Mouse (Mus musculus): ENCODE measurements around the gene Ccdc30. TPM values are rescaled to one million over a fixed set of nuclear protein-coding genes. Genes with fewer than 3 reads are reported as not detected.

The Ccdc30 gene
- total RNA-seq (2014; fragmentation: Nextera tagmentation), result not detected in 2 replicates
- 0.17 and 0.60 TPM in 2 replicates for total RNA-seq (2017)
- polyA plus RNA-seq (2012), result not detected in 2 replicates

DNA sequence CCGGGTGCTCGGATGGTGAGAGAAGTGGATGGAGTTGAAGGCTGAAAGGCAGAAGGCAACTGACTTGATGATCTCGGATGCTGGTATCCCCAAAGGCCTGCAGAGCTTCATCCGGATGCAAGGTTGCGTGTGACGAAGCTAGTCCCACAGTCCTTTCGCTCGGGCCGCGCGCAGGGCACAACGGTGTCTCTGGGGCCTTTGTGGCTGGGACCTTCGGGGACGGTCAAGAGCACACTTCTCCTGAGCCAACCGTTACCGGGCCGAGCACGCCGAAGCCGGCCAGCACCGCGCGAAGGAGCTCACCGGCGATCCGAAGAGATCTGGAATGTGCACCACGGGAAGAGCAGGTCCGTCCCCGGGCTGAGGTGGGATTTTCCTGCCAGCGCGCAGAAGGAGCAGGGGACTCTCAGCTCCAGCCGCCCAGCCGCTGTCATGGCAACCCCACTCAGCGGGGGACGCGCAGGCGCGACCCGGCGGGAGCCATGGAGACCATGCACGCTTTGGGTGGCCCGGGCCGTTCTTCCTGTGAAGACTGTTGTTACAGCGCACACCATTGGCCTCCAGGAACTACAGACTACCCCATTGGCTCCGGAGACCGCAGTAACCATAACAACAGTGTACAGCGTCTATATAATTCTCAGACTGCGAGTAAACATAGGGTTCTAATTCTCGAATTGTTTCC, at the start of gene Ccdc30:
Ccdc30 (minus strand) TSS at position 450 of the 682 bp plus-strand sequence.
- Histone ChIP-seq H3K9me3 (replicated peaks) (peaks cover 5% of the 10 kb centered on the region), H3K36me3 (replicated peaks) (peaks cover 9% of the 10 kb centered on the region), H3K27me3 (ENCODE audit: insufficient read depth, low read length) (peaks cover 32% of the 10 kb centered on the region), H3K4me3 (ENCODE audit: low read depth, low read length) (no peak within 1 kb of the TSS; the same call in 1 of the 2 replicates), H3K4me1 (ENCODE audit: insufficient read depth, low read depth, low read length) (peaks cover 34% of the 10 kb centered on the region)
- DNase-seq (ENCODE audit: low spot score) (no peak), ATAC-seq (ENCODE audit: extremely low read depth, insufficient number of reproducible peaks, low FRiP score, poor library complexity, severe bottlenecking) (no peak)
- TF ChIP-seq GATA1 (IDR thresholded peaks at IDR 0.05; ENCODE audit: borderline replicate concordance, low read length) (no peak), CTCF (IDR thresholded peaks at IDR 0.05; ENCODE audit: low read depth, low read length) (no peak), POLR2AphosphoS5 (IDR thresholded peaks at IDR 0.05; ENCODE audit: insufficient replicate concordance, low read depth, low read length) (no peak), TAL1 (conservative IDR thresholded peaks at IDR 0.05; ENCODE audit: low read depth, low read length) (no peak), GATA2 (IDR thresholded peaks at IDR 0.05; ENCODE audit: borderline replicate concordance, low read depth, low read length) (no peak)

DNA sequence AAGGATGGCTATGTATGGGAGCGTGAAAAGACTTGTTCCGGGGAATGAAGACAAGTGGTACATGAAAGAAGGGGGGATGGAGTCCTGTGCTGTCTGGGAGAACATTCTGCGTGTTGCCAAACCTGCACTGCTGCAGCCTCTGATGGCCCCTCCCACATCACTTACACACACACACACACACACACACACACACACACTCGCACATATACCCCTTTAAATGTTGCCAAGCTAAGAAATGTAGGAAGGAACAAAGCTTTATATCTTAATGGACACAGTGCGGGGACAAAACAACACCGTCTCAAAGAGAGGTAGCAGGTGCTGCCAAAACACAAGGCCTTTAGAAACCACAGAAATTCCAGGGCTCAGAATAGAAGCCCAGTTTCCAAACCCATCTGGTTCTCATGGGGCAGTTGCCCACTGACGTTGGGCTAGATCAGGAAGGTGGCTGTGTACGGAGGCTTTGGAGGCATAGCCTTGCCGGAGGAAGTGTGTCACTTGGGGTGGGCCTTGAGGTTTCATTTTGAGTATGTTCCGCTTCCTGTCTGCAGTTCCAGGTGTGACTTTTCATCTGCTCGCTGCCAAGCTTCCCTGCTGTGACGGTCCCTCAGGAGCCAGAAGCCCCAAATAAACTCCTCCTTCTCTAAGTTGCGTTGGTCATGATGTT, 48.6 kb upstream of the Ccdc30 start:
- Histone ChIP-seq H3K4me1 (ENCODE audit: insufficient read depth, low read depth, low read length) (no peaks in the 10 kb centered on the region), H3K27me3 (ENCODE audit: insufficient read depth, low read length) (peaks cover 11% of the 10 kb centered on the region), H3K4me3 (ENCODE audit: low read depth, low read length) (no peak overlapping the region), H3K9me3 (replicated peaks) (no peaks in the 10 kb centered on the region), H3K36me3 (replicated peaks) (no peaks in the 10 kb centered on the region)
- TF ChIP-seq TAL1 (conservative IDR thresholded peaks at IDR 0.05; ENCODE audit: low read depth, low read length) (no peak), CTCF (IDR thresholded peaks at IDR 0.05; ENCODE audit: low read depth, low read length) (no peak), GATA2 (IDR thresholded peaks at IDR 0.05; ENCODE audit: borderline replicate concordance, low read depth, low read length) (no peak), POLR2AphosphoS5 (IDR thresholded peaks at IDR 0.05; ENCODE audit: insufficient replicate concordance, low read depth, low read length) (no peak), GATA1 (IDR thresholded peaks at IDR 0.05; ENCODE audit: borderline replicate concordance, low read length) (no peak)
- ATAC-seq (ENCODE audit: extremely low read depth, insufficient number of reproducible peaks, low FRiP score, poor library complexity, severe bottlenecking), result no peak
- no peak for DNase-seq (ENCODE audit: low spot score)

DNA sequence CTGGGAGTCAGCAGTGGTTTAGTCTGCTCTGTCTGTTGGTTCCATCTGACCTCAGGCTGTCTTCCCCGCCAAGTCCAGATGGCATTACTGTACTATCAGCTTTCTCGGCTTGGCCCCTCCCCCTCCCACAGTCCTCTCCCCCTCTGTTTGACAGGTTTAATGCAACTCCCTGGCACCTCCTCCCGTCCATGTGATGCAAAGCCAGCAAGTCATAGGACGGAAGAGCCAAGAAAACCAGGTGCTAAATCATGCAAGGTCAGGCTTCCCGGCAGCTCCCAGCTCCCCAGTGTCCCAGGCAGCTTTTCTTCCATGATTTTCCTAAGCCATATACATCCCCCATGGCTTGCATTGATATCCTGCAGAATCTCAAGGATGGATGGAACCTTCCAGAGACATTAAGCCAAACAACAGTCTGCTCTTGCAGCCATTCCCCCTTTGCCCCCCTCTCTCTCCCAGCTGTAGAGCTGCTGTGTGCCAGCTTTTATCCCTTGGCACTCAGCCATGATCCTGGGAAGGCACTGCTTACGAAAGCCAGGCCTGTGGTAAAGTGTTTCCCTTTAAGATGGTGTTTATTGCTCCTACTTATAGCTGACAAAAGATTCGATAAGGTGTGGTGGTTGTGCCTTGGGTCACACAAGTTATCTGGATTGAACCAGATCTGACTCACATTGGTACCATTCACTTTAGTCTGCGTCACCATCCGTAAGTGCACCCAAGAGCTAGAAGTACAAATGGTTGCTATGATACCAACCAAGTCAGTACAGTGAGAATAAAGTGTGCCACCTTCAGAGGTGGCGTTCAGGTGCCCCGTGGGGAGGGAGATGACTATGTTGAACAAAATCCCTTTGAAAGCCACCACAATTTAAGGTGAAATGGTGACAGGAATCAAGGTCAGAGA, 47.8 kb upstream of the Ccdc30 start:
- no peak for ATAC-seq (ENCODE audit: extremely low read depth, insufficient number of reproducible peaks, low FRiP score, poor library complexity, severe bottlenecking)
- no peak overlapping the region for H3K4me3 ChIP-seq (ENCODE audit: low read depth, low read length)

DNA sequence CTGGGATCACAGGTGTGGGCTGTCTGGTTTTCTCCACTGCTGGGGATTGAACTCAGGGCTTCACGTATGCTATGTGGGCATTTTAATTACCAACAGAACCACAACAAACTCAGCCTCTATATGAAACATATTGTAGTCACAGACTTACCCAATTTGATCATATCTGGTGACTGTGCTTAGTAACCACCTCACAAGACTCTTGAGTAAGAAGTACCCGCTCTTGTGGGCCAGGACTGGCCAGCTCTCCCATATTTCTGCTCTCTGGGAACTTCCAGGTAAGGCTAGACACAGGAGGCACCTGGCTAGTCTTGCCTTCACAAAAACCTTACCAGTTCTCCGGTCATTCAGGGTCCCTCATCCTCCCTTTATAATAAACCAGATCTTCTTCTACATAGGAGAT, 47.1 kb upstream of the Ccdc30 start:
- TF ChIP-seq GATA2 (IDR thresholded peaks at IDR 0.05; ENCODE audit: borderline replicate concordance, low read depth, low read length) (no peak), POLR2AphosphoS5 (IDR thresholded peaks at IDR 0.05; ENCODE audit: insufficient replicate concordance, low read depth, low read length) (no peak), GATA1 (IDR thresholded peaks at IDR 0.05; ENCODE audit: borderline replicate concordance, low read length) (no peak), TAL1 (conservative IDR thresholded peaks at IDR 0.05; ENCODE audit: low read depth, low read length) (no peak), CTCF (IDR thresholded peaks at IDR 0.05; ENCODE audit: low read depth, low read length) (no peak)
- Histone ChIP-seq H3K9me3 (replicated peaks) (no peaks in the 10 kb centered on the region), H3K36me3 (replicated peaks) (no peaks in the 10 kb centered on the region), H3K27me3 (ENCODE audit: insufficient read depth, low read length) (peaks cover 5% of the 10 kb centered on the region), H3K4me1 (ENCODE audit: insufficient read depth, low read depth, low read length) (no peaks in the 10 kb centered on the region), H3K4me3 (ENCODE audit: low read depth, low read length) (no peak overlapping the region)
- DNase-seq (ENCODE audit: low spot score) (no peak), ATAC-seq (ENCODE audit: extremely low read depth, insufficient number of reproducible peaks, low FRiP score, poor library complexity, severe bottlenecking) (no peak)

More for the DNA sequence above, 47.8 kb upstream of the Ccdc30 start:
- no peak for TF ChIP-seq TAL1 (conservative IDR thresholded peaks at IDR 0.05; ENCODE audit: low read depth, low read length)
- no peak for TF ChIP-seq GATA2 (IDR thresholded peaks at IDR 0.05; ENCODE audit: borderline replicate concordance, low read depth, low read length)
- no peak for TF ChIP-seq GATA1 (IDR thresholded peaks at IDR 0.05; ENCODE audit: borderline replicate concordance, low read length)
- no peak for TF ChIP-seq POLR2AphosphoS5 (IDR thresholded peaks at IDR 0.05; ENCODE audit: insufficient replicate concordance, low read depth, low read length)
- TF ChIP-seq CTCF (IDR thresholded peaks at IDR 0.05; ENCODE audit: low read depth, low read length), result no peak
- H3K4me1 ChIP-seq (ENCODE audit: insufficient read depth, low read depth, low read length), result no peaks in the 10 kb centered on the region
- H3K36me3 ChIP-seq (replicated peaks), result no peaks in the 10 kb centered on the region
- no peaks in the 10 kb centered on the region for H3K9me3 ChIP-seq (replicated peaks)
- no peak for DNase-seq (ENCODE audit: low spot score)
- H3K27me3 ChIP-seq (ENCODE audit: insufficient read depth, low read length), result peaks cover 7% of the 10 kb centered on the region

DNA sequence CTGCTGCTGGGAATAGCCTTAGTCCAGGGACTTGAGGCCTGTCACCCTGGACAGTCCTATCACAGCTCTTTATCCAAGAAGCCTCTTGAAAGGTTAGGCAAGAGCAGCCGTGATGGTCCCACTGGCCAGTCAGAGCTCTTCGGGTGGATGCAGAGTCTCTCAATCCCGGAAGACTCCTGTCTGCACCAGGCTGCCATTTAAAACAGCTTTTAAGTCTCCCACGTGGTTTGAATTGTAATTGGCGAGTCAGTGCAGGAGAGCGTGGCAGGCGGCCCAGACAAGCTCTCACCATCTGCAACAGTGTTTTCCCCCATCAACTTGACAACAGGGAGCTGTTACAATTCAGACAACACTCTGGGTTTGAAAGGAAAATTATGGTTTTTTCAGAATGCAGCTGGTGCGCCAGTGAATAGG, 45.4 kb upstream of the Ccdc30 start:
- Histone ChIP-seq H3K27me3 (ENCODE audit: insufficient read depth, low read length) (peaks cover 5% of the 10 kb centered on the region), H3K9me3 (replicated peaks) (no peaks in the 10 kb centered on the region), H3K36me3 (replicated peaks) (no peaks in the 10 kb centered on the region), H3K4me1 (ENCODE audit: insufficient read depth, low read depth, low read length) (no peaks in the 10 kb centered on the region), H3K4me3 (ENCODE audit: low read depth, low read length) (no peak overlapping the region)
- DNase-seq (ENCODE audit: low spot score), result no peak
- no peak for TF ChIP-seq GATA1 (IDR thresholded peaks at IDR 0.05; ENCODE audit: borderline replicate concordance, low read length)
- TF ChIP-seq TAL1 (conservative IDR thresholded peaks at IDR 0.05; ENCODE audit: low read depth, low read length), result no peak
- TF ChIP-seq GATA2 (IDR thresholded peaks at IDR 0.05; ENCODE audit: borderline replicate concordance, low read depth, low read length), result no peak
- no peak for TF ChIP-seq CTCF (IDR thresholded peaks at IDR 0.05; ENCODE audit: low read depth, low read length)
- no peak for TF ChIP-seq POLR2AphosphoS5 (IDR thresholded peaks at IDR 0.05; ENCODE audit: insufficient replicate concordance, low read depth, low read length)
- no peak for ATAC-seq (ENCODE audit: extremely low read depth, insufficient number of reproducible peaks, low FRiP score, poor library complexity, severe bottlenecking)
